Mouse (Mus musculus) megakaryocyte, adult 5-6 weeks (primary cell): Measurements from ENCODE around the gene Ppp1r17. TPM values are rescaled to one million over a fixed set of nuclear protein-coding genes. Genes with fewer than 3 reads are reported as not detected.

ENCODE experiments used
- total RNA-seq, 2 experiments: library from RNA; stranded (forward) in 1 of 2; stranded (reverse) in 1 of 2; fragments of 153-499, 151-499 nt in 1 of 2; fragments of 221-1000, 200-1000 nt in 1 of 2; gene quantifications; 2 replicates each; pipeline versions ENCODE4 v1.2.3 to v1.2.4; 2015 to 2017

The Ppp1r17 gene
- total RNA-seq, 2 experiments from 2014 or later = not detected

Other genes with a start within 250 kb of the Ppp1r17 start
- gene Itprid1, start 180.6 kb upstream of the Ppp1r17 start, total RNA-seq (2015) = not detected in 2 replicates
- gene Itprid1, start 180.6 kb upstream of the Ppp1r17 start, total RNA-seq (2017) = not detected in 2 replicates